Mouse (Mus musculus): Measurements from ENCODE around the gene Tank. TPM values are rescaled to one million over a fixed set of nuclear protein-coding genes. Genes with fewer than 3 reads are reported as not detected.
A peak's percentile ranks its signal among the peaks of the same experiment; 100 is the strongest.

Tank gene
- polyA plus RNA-seq, 1 experiment from 2014 or later, result 24.1 TPM

DNA sequence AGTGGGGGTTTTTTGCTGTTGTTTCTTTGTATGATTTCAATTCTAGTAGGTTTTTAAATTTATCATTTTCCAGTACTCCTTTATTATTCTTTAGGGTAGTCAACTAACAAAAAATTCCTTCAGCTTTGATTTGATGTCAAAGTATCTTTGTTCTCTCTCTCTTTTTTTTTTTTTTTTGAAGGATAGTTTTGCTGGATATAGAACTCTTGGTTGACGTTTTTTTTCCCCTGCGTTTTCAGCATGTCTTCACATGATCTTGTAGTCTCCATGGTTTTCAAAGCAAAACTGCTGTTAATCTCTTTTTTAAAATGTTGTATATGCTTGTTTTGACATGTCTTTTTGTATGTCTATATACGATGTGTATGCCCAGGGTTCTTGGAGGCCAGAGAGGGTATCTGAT lies 7.8 kb downstream of the Tank start:
- WGBS, result 92% methylated on average over 3 of the region's 3 CpGs
- H3K4me1 ChIP-seq, result no peaks in the 10 kb centered on the region
- no peak overlapping the region for H3K27ac ChIP-seq
- H3K27me3 ChIP-seq (ENCODE audit: low read depth, poor library complexity, severe bottlenecking), result no peaks in the 10 kb centered on the region
- no peaks in the 10 kb centered on the region for H3K9me3 ChIP-seq (replicated peaks)
- H3K36me3 ChIP-seq, result no peaks in the 10 kb centered on the region
- no peak overlapping the region for H3K4me3 ChIP-seq
- no peak for DNase-seq (ENCODE audit: low spot score)

DNA sequence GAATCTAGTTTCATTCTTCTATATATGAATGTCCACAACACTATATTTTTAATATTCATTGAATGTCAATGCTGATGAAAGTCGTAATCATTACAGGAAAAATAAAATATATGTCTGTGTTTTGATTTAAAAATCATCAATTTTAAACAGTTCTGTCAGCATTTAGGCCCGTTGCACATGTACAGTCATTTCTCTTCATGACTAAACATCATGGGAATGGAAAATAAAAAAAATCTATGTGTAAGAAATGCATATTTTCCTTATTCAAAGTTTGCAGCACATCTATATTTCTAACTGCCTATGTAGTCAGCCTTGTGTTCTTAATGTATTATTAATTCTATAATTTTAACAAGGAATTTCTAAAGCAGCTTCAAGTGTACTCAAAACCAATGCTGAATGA lies 12.4 kb downstream of the Tank start:
- H3K4me3 ChIP-seq, result no peak overlapping the region
- no peaks in the 10 kb centered on the region for H3K9me3 ChIP-seq (replicated peaks)
- H3K36me3 ChIP-seq, result no peaks in the 10 kb centered on the region
- no peak overlapping the region for H3K27ac ChIP-seq
- peaks cover 9% of the 10 kb centered on the region; the same call in 1 of the 2 replicates for H3K4me1 ChIP-seq
- no peaks in the 10 kb centered on the region for H3K27me3 ChIP-seq (ENCODE audit: low read depth, poor library complexity, severe bottlenecking)
- no peak for DNase-seq (ENCODE audit: low spot score)
- 86% methylated on average over 2 of the region's 2 CpGs for WGBS

DNA sequence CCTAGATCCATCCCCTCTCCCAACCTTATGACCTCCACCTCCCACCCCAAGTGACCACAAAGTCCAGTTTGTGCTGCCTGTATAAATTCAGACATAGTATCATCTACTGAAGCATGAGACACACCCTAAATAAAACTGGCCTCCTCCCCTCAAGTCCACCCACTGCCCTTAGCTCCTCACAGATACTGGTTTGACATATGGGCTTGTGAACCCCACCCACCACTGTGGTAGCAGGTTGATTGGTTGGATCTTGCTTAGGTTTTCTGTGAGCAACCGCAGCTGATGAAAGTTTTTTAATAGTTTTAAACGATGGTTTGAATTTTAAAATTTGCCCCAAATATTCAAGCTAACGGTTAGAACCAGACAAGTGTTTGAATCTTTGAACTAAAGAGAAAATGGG lies 13.7 kb downstream of the Tank start:
- no peak for DNase-seq (ENCODE audit: low spot score)
- Histone ChIP-seq H3K27ac (no peak overlapping the region), H3K4me1 (peaks cover 9% of the 10 kb centered on the region; the same call in 1 of the 2 replicates), H3K9me3 (replicated peaks) (no peaks in the 10 kb centered on the region), H3K27me3 (ENCODE audit: low read depth, poor library complexity, severe bottlenecking) (no peaks in the 10 kb centered on the region), H3K4me3 (no peak overlapping the region), H3K36me3 (no peaks in the 10 kb centered on the region)
- WGBS, result 88% methylated on average over 3 of the region's 3 CpGs

DNA sequence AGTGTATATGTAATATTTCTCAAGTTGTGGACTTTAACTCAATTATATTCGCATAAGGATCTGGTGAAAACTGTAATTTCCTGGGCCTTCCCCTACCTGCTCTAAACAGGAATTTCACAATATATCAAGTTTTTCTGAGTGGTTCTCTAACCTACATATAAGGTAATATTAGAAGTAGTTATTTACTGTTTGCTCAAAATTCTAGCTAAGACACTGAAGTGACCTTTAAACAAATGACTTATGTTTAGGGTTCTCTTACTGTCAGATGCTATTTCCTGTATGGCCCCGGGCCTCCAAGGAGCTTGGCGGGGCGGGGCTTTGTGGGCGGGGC lies 14.3 kb downstream of the Tank start:
- Histone ChIP-seq H3K9me3 (replicated peaks) (no peaks in the 10 kb centered on the region), H3K36me3 (no peaks in the 10 kb centered on the region), H3K27ac (peak overlapping the region; percentile 88; the same call in 1 of the 2 replicates), H3K27me3 (ENCODE audit: low read depth, poor library complexity, severe bottlenecking) (no peaks in the 10 kb centered on the region), H3K4me1 (peaks cover 9% of the 10 kb centered on the region; the same call in 1 of the 2 replicates), H3K4me3 (peak overlapping the region; percentile 79)
- WGBS, result 17% methylated on average over 5 of the region's 5 CpGs
- no peak for DNase-seq (ENCODE audit: low spot score)

DNA sequence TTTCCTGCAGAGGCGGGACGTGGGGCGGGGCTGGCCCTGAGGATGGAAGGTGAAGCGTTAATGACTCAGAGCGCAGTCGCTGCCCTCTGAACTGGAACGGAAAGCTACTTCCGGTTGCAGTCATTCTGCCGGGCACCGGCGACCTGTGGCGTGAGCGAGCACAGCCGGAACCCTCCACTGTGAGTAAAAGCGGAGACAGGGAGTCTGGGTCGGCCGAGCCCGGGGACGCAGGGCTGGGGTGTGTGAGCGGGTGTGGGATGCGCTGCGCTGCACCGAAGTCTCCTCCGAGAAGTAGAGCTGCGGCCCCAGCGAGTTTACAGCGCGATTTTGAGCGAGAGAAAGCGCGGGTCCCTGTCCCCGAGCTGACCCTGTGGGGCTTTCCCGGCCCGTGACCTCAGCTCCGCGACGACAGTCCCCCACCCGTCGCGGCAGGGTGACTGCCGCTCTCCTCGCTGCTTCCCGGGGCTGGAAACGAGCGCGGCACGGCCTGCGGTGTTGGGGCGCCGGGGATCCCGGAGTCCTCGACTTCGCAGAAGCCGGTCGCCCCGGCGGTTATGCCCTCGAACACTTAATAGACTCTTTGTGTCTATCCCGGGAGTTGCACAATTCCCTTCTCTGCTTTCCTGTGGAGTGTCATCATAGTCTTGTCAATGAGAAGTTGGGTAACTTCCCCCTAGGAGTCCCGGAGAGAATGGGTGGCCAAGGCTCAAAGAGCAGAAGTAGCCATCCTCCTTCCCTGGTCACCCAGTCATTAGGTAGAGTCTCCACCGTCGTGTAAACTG lies 14.8 kb downstream of the Tank start:
- DNase-seq (ENCODE audit: low spot score), result peak; percentile 97
- under 1% methylated on average over 62 of the region's 62 CpGs for WGBS
- H3K4me3 ChIP-seq, result peak overlapping the region; percentile 79
- no peaks in the 10 kb centered on the region for H3K9me3 ChIP-seq (replicated peaks)
- H3K27ac ChIP-seq, result peak overlapping the region; percentile 88
- peaks cover 9% of the 10 kb centered on the region; the same call in 1 of the 2 replicates for H3K4me1 ChIP-seq
- H3K36me3 ChIP-seq, result no peaks in the 10 kb centered on the region
- H3K27me3 ChIP-seq (ENCODE audit: low read depth, poor library complexity, severe bottlenecking), result no peaks in the 10 kb centered on the region

DNA sequence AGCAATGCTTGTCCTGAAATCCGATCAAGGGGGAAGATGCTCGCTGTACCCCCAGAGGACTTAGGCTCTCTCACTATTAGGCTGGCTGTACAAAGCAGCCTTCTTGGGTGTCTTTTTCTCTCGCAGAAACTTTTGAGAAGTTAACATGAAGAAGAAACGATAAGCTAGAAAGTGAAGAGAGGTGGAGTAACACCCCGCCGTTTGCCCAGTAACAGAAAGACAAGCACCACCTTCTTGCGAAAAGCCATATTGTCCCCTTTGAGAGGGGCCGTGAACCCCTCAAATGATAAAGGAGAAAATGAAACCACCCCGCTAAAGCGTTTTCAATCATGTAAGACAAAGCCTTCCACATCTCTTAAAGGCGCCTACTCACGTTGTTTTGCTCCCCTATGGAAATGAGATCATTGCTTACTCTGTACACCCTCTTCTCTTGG lies 15.5 kb downstream of the Tank start:
- Histone ChIP-seq H3K27ac (peak overlapping the region; percentile 88), H3K4me3 (peak overlapping the region; percentile 79), H3K4me1 (peaks cover 9% of the 10 kb centered on the region; the same call in 1 of the 2 replicates), H3K27me3 (ENCODE audit: low read depth, poor library complexity, severe bottlenecking) (no peaks in the 10 kb centered on the region), H3K9me3 (replicated peaks) (no peaks in the 10 kb centered on the region), H3K36me3 (no peaks in the 10 kb centered on the region)
- no peak for DNase-seq (ENCODE audit: low spot score)
- 3% methylated on average over 12 of the region's 12 CpGs for WGBS

DNA sequence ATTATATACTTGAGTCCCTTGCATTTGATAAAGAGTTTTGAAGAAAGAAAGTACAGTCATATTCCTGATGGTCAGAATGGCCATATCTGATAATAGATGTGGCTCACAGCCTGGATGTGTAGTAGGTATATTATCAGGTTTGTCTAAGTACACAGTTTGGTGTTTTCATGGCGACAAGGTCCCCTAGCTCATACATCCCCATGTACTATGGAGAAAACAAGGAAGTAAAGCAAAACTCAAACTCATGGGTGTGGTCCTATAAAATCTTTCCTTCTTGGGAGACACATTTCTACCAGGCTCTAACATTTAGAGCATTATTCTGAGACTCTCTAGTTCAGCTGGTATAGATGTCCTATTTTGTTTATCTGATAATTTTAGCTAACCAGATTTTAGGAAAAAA lies 21.3 kb downstream of the Tank start:
- Histone ChIP-seq H3K4me3 (no peak overlapping the region), H3K4me1 (0 out of 2 replicates have a peak, but pooled peaks cover under 1% of the 10 kb centered on the region), H3K36me3 (no peaks in the 10 kb centered on the region), H3K27me3 (ENCODE audit: low read depth, poor library complexity, severe bottlenecking) (no peaks in the 10 kb centered on the region), H3K9me3 (replicated peaks) (no peaks in the 10 kb centered on the region), H3K27ac (no peak overlapping the region)
- no peak for DNase-seq (ENCODE audit: low spot score)
- 97% methylated on average over 1 of the region's 1 CpGs for WGBS

DNA sequence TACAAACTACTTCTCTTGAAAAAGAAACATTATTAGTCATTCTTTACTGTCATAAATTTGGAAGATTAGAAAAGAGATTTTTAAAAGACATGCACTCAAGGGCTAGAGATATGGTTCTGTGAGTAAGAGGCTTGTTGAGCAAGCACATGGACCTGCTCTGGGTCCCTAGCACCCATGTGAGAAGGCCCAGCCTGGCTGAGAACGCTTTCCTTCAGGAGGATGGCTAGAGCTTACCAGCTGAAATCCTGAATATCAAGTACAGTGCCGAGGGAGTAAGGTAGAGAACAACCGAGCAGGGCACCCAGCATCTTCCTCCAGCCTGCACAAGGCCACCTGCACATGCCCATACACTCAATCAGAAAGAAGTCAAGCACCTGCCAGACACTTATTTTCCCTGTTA lies 25.1 kb downstream of the Tank start:
- H3K36me3 ChIP-seq, result no peaks in the 10 kb centered on the region
- no peaks in the 10 kb centered on the region for H3K4me1 ChIP-seq
- 78% methylated on average over 3 of the region's 3 CpGs for WGBS
- H3K27me3 ChIP-seq (ENCODE audit: low read depth, poor library complexity, severe bottlenecking), result no peaks in the 10 kb centered on the region
- H3K9me3 ChIP-seq (replicated peaks), result no peaks in the 10 kb centered on the region
- H3K27ac ChIP-seq, result no peak overlapping the region
- DNase-seq (ENCODE audit: low spot score), result no peak
- H3K4me3 ChIP-seq, result no peak overlapping the region

DNA sequence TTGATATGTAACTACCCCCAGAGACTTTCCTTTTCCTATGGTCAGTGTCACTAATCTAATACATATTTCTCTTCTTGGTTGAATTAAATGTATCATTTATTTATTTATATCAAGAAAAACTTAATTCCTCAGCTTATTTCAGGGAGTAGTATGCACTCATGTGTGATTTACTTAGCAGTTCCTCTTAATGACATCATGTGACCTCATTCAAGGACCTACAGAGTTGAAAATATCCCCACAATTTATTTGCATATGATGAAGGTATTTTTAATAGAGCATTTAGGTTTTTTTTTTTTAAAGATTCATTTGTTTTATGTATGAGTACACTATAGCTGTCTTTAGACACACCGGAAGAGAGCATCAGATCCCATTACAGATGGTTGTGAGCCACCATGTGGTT lies 28.6 kb downstream of the Tank start:
- H3K4me1 ChIP-seq, result no peaks in the 10 kb centered on the region
- H3K27me3 ChIP-seq (ENCODE audit: low read depth, poor library complexity, severe bottlenecking), result no peaks in the 10 kb centered on the region
- H3K36me3 ChIP-seq, result peaks cover 7% of the 10 kb centered on the region; the same call in 1 of the 2 replicates
- H3K9me3 ChIP-seq (replicated peaks), result no peaks in the 10 kb centered on the region
- no peak overlapping the region for H3K4me3 ChIP-seq
- WGBS, result 95% methylated on average over 1 of the region's 1 CpGs
- no peak overlapping the region for H3K27ac ChIP-seq
- DNase-seq (ENCODE audit: low spot score), result no peak

DNA sequence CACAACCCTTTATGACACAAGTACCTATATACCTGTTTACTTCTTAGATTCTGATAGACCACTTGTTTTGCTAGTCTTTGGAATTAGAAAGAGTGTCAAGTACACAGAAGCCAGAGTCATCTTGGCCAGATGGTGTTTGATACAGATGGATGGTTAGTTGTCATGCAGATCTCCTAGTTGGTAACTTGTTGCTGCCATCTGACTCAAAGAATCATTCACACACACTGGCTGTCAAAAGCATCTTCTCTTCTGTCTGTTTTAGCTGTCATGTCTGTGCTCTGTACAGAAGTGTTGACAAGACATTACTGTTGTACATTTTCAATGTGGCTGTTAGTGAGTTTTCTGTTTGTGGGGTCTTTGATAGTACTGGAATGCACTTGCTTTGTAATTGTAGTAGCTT lies 45.6 kb downstream of the Tank start:
- no peak overlapping the region for H3K4me3 ChIP-seq
- no peaks in the 10 kb centered on the region for H3K27me3 ChIP-seq (ENCODE audit: low read depth, poor library complexity, severe bottlenecking)
- peaks cover 43% of the 10 kb centered on the region for H3K36me3 ChIP-seq
- DNase-seq (ENCODE audit: low spot score), result no peak
- no peak overlapping the region for H3K27ac ChIP-seq
- H3K4me1 ChIP-seq, result no peaks in the 10 kb centered on the region
- H3K9me3 ChIP-seq (replicated peaks), result no peaks in the 10 kb centered on the region

DNA sequence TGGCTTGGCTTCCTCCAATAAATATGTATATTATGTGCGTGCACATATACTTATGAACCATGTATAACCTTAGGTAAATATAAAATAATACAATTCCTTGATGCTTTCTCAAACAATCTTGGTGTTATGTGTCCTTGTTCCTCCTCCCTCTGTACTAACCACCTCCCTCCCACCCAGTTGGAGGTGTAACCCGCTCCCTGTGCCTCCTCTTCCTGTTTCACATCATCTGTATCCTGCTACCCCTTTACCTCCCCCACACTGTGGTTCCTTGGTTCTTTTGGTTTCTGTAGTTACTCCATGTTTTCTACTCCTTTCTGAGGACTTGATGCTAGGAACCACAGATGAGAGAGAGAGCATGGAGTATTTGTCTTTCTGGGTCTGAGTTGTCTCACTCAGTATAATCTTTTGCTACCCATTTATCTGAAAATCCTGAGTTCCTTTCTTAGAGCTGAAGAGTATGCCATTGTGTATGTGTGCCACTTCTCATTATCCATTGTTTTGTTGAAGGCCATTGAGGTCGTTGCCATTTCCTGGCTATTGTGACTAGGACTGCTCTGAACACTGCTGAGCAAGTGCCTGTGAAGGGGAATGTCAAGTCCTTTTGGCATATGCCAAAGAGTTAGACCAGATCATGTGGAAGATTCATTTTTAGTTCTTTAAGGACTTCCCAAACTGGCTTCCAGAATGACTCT lies 52.6 kb downstream of the Tank start:
- WGBS, result 84% methylated on average over 3 of the region's 3 CpGs
- Histone ChIP-seq H3K36me3 (peaks cover 18% of the 10 kb centered on the region), H3K27ac (no peak overlapping the region), H3K9me3 (replicated peaks) (no peaks in the 10 kb centered on the region), H3K27me3 (ENCODE audit: low read depth, poor library complexity, severe bottlenecking) (no peaks in the 10 kb centered on the region), H3K4me1 (no peaks in the 10 kb centered on the region), H3K4me3 (no peak overlapping the region)
- DNase-seq (ENCODE audit: low spot score), result no peak

DNA sequence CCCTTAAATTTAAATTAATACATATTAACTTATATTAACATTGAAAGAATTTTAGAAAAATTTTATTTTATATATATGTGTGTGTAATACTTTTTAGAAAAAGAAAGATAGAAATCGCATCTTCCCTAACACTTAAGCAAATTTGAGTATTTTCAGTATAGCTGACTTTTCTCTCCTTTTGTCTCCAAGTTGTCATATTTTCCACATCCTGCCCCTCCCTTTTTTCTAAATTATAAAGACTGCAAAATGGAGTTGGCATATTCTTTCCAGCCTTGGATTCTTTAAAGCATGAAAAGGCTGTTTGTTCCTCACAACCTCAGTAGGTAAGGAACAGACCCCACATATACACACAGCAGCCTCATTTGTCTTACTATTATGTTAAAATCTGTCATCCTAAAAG lies 56.7 kb downstream of the Tank start:
- no peak overlapping the region for H3K27ac ChIP-seq
- no peaks in the 10 kb centered on the region for H3K27me3 ChIP-seq (ENCODE audit: low read depth, poor library complexity, severe bottlenecking)
- 0 out of 2 replicates have a peak, but pooled peaks cover 2% of the 10 kb centered on the region for H3K36me3 ChIP-seq
- H3K4me3 ChIP-seq, result no peak overlapping the region
- 93% methylated on average over 1 of the region's 1 CpGs for WGBS
- no peak for DNase-seq (ENCODE audit: low spot score)
- H3K4me1 ChIP-seq, result no peaks in the 10 kb centered on the region
- no peaks in the 10 kb centered on the region for H3K9me3 ChIP-seq (replicated peaks)

DNA sequence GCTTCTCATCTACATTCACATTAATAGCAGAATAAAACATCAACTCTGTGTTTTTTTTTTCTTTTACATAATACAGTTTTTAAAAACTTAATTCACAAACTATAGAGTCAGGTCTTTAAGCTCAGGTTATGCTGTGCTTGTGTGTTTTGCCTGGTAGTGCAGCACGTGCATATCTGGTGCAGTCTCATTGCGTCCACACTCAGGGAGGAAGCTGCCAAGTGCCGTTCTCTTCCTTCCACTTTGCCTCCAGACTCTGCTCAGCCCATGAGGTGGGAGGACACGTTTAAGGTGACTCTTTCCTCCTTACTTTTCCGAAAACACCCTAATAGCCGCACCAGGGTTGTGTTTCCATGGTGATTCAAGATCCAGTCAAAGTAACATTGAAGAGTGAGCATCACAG lies 59.8 kb downstream of the Tank start:
- H3K36me3 ChIP-seq, result no peaks in the 10 kb centered on the region
- H3K27ac ChIP-seq, result no peak overlapping the region
- no peaks in the 10 kb centered on the region for H3K9me3 ChIP-seq (replicated peaks)
- 83% methylated on average over 6 of the region's 6 CpGs for WGBS
- no peak overlapping the region for H3K4me3 ChIP-seq
- no peaks in the 10 kb centered on the region for H3K4me1 ChIP-seq
- DNase-seq (ENCODE audit: low spot score), result no peak
- H3K27me3 ChIP-seq (ENCODE audit: low read depth, poor library complexity, severe bottlenecking), result no peaks in the 10 kb centered on the region
